Mouse (Mus musculus) CD4-positive, CD25-positive, alpha-beta regulatory T cell, adult 4 months (primary cell): ENCODE data around the gene Gabbr2. TPM values are rescaled to one million over a fixed set of nuclear protein-coding genes. Genes with fewer than 3 reads are reported as not detected.

Experiments used
- polyA plus RNA-seq, 2 experiments: library from polyadenylated mRNA; unstranded; fragments of 100-300 nt; shearing (Covaris generic); gene quantifications; one replicate each; pipeline ENCODE4 v1.2.1; 2017

The Gabbr2 gene
- polyA plus RNA-seq, 2 experiments from 2014 or later, result 0.32 TPM; not detected in 1

Other genes with a start within 250 kb of the Gabbr2 start
- not detected for gene Anks6, start 65.6 kb upstream of the Gabbr2 start, polyA plus RNA-seq
- 1 to 10 TPM; 5.3 to 8.7 TPM for gene Galnt12, start 100.0 kb upstream of the Gabbr2 start, polyA plus RNA-seq
- gene Col15a1, start 216.3 kb upstream of the Gabbr2 start, polyA plus RNA-seq, result 1 to 10 TPM; 3.2 to 3.9 TPM